Mouse (Mus musculus) bone marrow macrophage, adult 2 months (primary cell): ENCODE results near the gene Elob. TPM values are rescaled to one million over a fixed set of nuclear protein-coding genes. Genes with fewer than 3 reads are reported as not detected.
A peak's percentile ranks its signal among the peaks of the same experiment; 100 is the strongest.

Experiments used
- H3K27ac ChIP-seq: 2 replicates; pipeline ENCODE4 v1.5.1; 2012; ENCODE audit warnings: low read depth, low read length; ENCODE audit not compliant: insufficient read depth
- H3K4me1 ChIP-seq: 2 replicates; pipeline ENCODE4 v1.6.1; 2012; ENCODE audit warnings: low read length; ENCODE audit not compliant: control insufficient read depth, insufficient read depth
- H3K4me3 ChIP-seq: 2 replicates; pipeline ENCODE4 v1.5.1; 2012; ENCODE audit warnings: mild to moderate bottlenecking, low read length, moderate library complexity; ENCODE audit not compliant: insufficient read depth
- CTCF ChIP-seq: IDR thresholded peaks from 2 replicates; pipeline ENCODE4 v1.5.1; 2012; ENCODE audit warnings: low read depth, mild to moderate bottlenecking, low read length, moderate library complexity
- POLR2A ChIP-seq: IDR thresholded peaks from 2 replicates; pipeline ENCODE4 v1.6.1; 2012; ENCODE audit warnings: mild to moderate bottlenecking, low read depth, low read length, borderline replicate concordance
- polyA plus RNA-seq: library from polyadenylated mRNA; stranded (reverse); fragments of >200 nt; gene quantifications from 2 replicates; pipeline ENCODE4 v1.2.4, GENCODE M21; 2012; ENCODE audit not compliant: missing spikeins, insufficient read depth, insufficient read length

The Elob gene
- polyA plus RNA-seq, 1 experiment, result 243 TPM

DNA sequence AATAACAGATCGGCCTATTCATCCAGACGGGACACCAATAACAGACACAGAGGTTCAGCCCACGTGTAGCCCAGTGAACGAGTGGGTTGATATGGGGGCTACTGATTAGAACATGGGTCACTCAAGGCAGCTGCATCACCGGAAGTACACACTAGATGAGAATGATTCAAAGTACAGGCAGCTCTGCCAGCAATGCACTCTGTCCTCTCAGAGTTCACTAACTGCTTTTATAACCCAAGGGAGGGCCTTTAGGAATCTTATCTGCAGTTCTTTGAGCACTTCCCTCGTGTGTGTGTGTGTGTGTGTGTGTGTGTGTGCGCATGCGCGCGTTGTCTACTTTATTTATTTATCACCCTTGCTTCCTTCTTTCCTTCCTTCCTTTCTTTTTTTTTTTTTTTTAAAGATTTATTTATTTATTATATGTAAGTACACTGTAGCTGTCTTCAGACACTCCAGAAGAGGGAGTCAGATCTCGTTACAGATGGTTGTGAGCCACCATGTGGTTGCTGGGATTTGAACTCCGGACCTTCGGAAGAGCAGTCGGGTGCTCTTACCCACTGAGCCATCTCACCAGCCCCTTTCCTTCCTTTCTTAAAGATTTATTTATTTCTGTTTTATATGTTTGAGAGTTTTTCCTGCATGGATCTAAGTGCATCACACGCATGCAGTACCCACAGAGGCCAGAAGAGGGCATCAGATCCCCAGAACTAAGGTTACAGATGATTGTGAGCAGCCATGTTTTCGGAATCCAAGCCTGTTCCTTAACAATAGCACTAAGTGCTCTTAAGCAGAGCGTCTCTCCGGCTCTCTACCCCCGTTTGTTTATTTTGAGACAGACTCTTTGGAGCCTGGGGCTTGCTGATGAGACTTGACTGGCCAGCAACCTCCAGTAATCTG lies 22.2 kb upstream of the Elob start:
- Histone ChIP-seq H3K4me1 (no peaks in the 10 kb centered on the region), H3K4me3 (no peak overlapping the region), H3K27ac (no peak overlapping the region)
- no peak for TF ChIP-seq POLR2A
- TF ChIP-seq CTCF, result 0 out of 2 replicates have a peak, but pooled peaks have one; percentile 11

DNA sequence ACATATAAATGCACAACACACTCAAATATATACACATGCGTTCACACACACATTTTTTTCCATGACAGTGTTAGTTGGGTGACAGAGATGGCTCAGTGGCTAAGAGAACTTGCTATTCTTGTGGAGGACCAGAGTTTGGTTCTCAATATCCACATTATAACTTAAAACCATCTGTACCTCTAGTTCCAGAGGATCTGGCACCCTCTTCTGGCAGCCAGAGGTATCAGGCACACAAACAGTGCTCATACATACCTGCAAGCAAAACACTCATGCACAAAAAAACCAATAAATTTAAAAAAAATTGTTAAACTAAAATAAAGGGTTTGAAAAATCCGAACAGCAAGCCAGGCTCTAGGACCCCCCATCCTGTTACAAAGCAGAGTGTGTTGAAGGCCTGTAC lies 21.1 kb upstream of the Elob start:
- H3K27ac ChIP-seq, result no peak overlapping the region
- no peaks in the 10 kb centered on the region for H3K4me1 ChIP-seq
- H3K4me3 ChIP-seq, result no peak overlapping the region
- no peak for TF ChIP-seq CTCF
- no peak for TF ChIP-seq POLR2A

GRCm38 (mm10) chr17:23843812-23844273 lies 14.9 kb upstream of the Elob start, which contains the start of the genes Prss32 and Prss41:
Gene Prss32, plus strand, starts transcription at chr17:23843855.
Gene Prss41, minus strand, starts transcription at chr17:23844172.
- H3K4me1 ChIP-seq, result no peaks in the 10 kb centered on the region
- no peak within 1 kb of the TSS for H3K4me3 ChIP-seq
- no peak within 1 kb of the TSS for H3K27ac ChIP-seq
- TF ChIP-seq POLR2A (no peak), CTCF (peak; percentile 59; the same call in 1 of the 2 replicates)

GRCm38 (mm10) chr17:23843141-23843811 lies 14.3 kb upstream of the Elob start:
- Histone ChIP-seq H3K27ac (no peak overlapping the region), H3K4me3 (no peak overlapping the region), H3K4me1 (no peaks in the 10 kb centered on the region)
- TF ChIP-seq POLR2A (no peak), CTCF (0 out of 2 replicates have a peak, but pooled peaks have one; percentile 12)

DNA sequence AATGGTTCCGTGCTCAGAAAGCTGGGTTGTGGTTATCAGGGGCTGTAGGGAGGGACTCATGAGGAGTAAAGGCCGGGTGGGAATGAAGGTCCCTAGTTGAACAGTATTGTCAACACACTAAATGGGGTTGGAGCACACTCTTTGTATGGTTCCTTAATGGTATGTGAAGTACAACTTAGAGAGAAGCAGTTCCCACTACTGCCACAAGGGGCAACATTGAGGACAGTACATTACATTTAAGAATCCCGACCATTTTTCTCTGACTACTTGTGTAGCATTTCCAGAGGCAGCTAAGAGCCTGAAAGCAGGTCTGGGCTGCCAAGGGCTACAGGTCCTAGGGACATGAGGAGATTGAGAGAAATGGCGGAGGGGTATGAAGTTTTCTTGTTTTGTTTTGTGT lies 12.2 kb upstream of the Elob start:
- no peak overlapping the region for H3K27ac ChIP-seq
- H3K4me1 ChIP-seq, result no peaks in the 10 kb centered on the region
- TF ChIP-seq CTCF (0 out of 2 replicates have a peak, but pooled peaks have one; percentile 26), POLR2A (no peak)
- H3K4me3 ChIP-seq, result no peak overlapping the region

GRCm38 (mm10) chr17:23836006-23836575 lies 7.2 kb upstream of the Elob start, which contains the start of gene Prss33:
Gene Prss33, minus strand, starts transcription at chr17:23836056.
- no peak for TF ChIP-seq CTCF
- TF ChIP-seq POLR2A, result no peak
- Histone ChIP-seq H3K27ac (no peak within 1 kb of the TSS), H3K4me1 (peaks cover 6% of the 10 kb centered on the region), H3K4me3 (no peak within 1 kb of the TSS)

- TF ChIP-seq CTCF (no peak), POLR2A (no peak)
- Histone ChIP-seq H3K4me1 (peaks cover 14% of the 10 kb centered on the region), H3K4me3 (no peak overlapping the region), H3K27ac (no peak overlapping the region)
Measured at GRCm38 (mm10) chr17:23831201-23831600, 2.3 kb upstream of the Elob start.

GRCm38 (mm10) chr17:23828271-23829001 lies 500 bp downstream of the Elob start:
- peak overlapping the region; percentile 95 for H3K4me3 ChIP-seq
- H3K27ac ChIP-seq, result 0 out of 2 replicates have a peak overlapping the region, but pooled peaks have one; percentile 2
- TF ChIP-seq CTCF (no peak), POLR2A (no peak)
- H3K4me1 ChIP-seq, result peaks cover 11% of the 10 kb centered on the region

- TF ChIP-seq POLR2A (no peak), CTCF (no peak)
- Histone ChIP-seq H3K4me3 (no peak overlapping the region), H3K4me1 (peaks cover 8% of the 10 kb centered on the region), H3K27ac (no peak overlapping the region)
Measured at GRCm38 (mm10) chr17:23825591-23825990, 3.3 kb downstream of the Elob start.
